Mouse (Mus musculus): ENCODE results near the gene Ddr2. TPM values are rescaled to one million over a fixed set of nuclear protein-coding genes. Genes with fewer than 3 reads are reported as not detected.

The Ddr2 gene
- polyA plus RNA-seq, 1 experiment = not detected

DNA sequence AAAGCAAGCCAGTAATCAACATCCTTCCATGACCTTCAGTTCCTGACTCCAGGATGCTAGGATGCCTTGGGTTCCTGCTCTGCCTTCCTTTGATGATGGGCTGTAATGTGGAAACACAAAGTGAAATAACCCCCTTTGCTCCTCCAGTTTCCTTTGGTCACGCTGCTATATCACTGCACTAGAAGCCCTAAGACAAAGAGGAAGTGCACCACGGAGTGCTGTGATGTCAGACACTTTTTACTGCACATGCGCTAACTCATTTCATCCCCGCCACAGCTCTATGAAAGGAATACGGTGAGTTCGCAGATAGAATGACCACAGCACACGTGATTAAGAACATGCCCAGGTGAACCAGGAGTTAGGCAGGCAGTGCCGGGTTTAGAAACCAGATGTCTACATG lies 36.8 kb downstream of the Ddr2 start:
- no peak for TF ChIP-seq POLR2A (IDR thresholded peaks at IDR 0.05; ENCODE audit: insufficient read depth, low read depth, low read length)
- no peak for TF ChIP-seq CTCF (IDR thresholded peaks at IDR 0.05; ENCODE audit: insufficient read depth, low read depth, low read length)
- H3K27ac ChIP-seq (ENCODE audit: insufficient read depth, low read depth, low read length) = no peak overlapping the region
- no peak overlapping the region for H3K4me3 ChIP-seq (ENCODE audit: insufficient read depth, low read depth, low read length)
- no peaks in the 10 kb centered on the region for H3K4me1 ChIP-seq (ENCODE audit: control insufficient read depth, insufficient read depth, low read length)
- 86% methylated on average over 8 of the region's 8 CpGs for WGBS

DNA sequence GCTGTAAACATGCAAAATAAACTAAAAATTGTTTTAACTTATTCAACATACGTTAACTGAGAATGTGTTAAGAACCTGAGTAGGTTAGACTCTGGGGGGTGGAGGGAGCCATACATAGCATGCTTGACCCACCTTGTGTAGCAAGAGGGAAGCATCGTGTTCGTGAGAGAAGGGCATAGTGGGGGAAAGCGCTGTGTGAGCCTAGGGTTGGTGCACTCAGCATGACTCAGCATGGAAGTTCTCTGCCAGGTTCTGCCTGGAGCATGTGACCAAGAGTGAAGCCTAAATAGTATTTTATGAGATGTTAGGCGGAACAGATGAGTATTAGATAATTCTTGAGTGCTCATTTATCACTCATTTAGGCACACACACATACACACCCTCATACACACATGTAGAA lies 41.4 kb downstream of the Ddr2 start:
- WGBS = 66% methylated on average over 5 of the region's 5 CpGs
- H3K4me1 ChIP-seq (ENCODE audit: control insufficient read depth, insufficient read depth, low read length) = peaks cover 2% of the 10 kb centered on the region; the same call in 1 of the 2 replicates
- TF ChIP-seq POLR2A (IDR thresholded peaks at IDR 0.05; ENCODE audit: insufficient read depth, low read depth, low read length) (no peak), CTCF (IDR thresholded peaks at IDR 0.05; ENCODE audit: insufficient read depth, low read depth, low read length) (no peak)
- H3K27ac ChIP-seq (ENCODE audit: insufficient read depth, low read depth, low read length) = no peak overlapping the region
- H3K4me3 ChIP-seq (ENCODE audit: insufficient read depth, low read depth, low read length) = no peak overlapping the region

- no peak for TF ChIP-seq CTCF (IDR thresholded peaks at IDR 0.05; ENCODE audit: insufficient read depth, low read depth, low read length)
- no peak for TF ChIP-seq POLR2A (IDR thresholded peaks at IDR 0.05; ENCODE audit: insufficient read depth, low read depth, low read length)
- H3K4me3 ChIP-seq (ENCODE audit: insufficient read depth, low read depth, low read length) = no peak overlapping the region
- H3K4me1 ChIP-seq (ENCODE audit: control insufficient read depth, insufficient read depth, low read length) = peaks cover 4% of the 10 kb centered on the region; the same call in 1 of the 2 replicates
- WGBS = 41% methylated on average over 2 of the region's 2 CpGs
- no peak overlapping the region for H3K27ac ChIP-seq (ENCODE audit: insufficient read depth, low read depth, low read length)
Observed at GRCm38 (mm10) chr1:170065931-170066330, 44.6 kb downstream of the Ddr2 start.

- no peak overlapping the region for H3K4me3 ChIP-seq (ENCODE audit: insufficient read depth, low read depth, low read length)
- no peak overlapping the region for H3K27ac ChIP-seq (ENCODE audit: insufficient read depth, low read depth, low read length)
- 91% methylated on average over 8 of the region's 8 CpGs for WGBS
- TF ChIP-seq CTCF (IDR thresholded peaks at IDR 0.05; ENCODE audit: insufficient read depth, low read depth, low read length) (no peak), POLR2A (IDR thresholded peaks at IDR 0.05; ENCODE audit: insufficient read depth, low read depth, low read length) (no peak)
- H3K4me1 ChIP-seq (ENCODE audit: control insufficient read depth, insufficient read depth, low read length) = peaks cover 4% of the 10 kb centered on the region; the same call in 1 of the 2 replicates
Observed at GRCm38 (mm10) chr1:170065009-170065408, 45.6 kb downstream of the Ddr2 start.

- no peak overlapping the region for H3K4me3 ChIP-seq (ENCODE audit: insufficient read depth, low read depth, low read length)
- no peak overlapping the region for H3K27ac ChIP-seq (ENCODE audit: insufficient read depth, low read depth, low read length)
- H3K4me1 ChIP-seq (ENCODE audit: control insufficient read depth, insufficient read depth, low read length) = peaks cover 4% of the 10 kb centered on the region; the same call in 1 of the 2 replicates
- WGBS = 74% methylated on average over 9 of the region's 9 CpGs
- TF ChIP-seq CTCF (IDR thresholded peaks at IDR 0.05; ENCODE audit: insufficient read depth, low read depth, low read length) (no peak), POLR2A (IDR thresholded peaks at IDR 0.05; ENCODE audit: insufficient read depth, low read depth, low read length) (no peak)
Observed at GRCm38 (mm10) chr1:170064083-170064494, 46.5 kb downstream of the Ddr2 start.

DNA sequence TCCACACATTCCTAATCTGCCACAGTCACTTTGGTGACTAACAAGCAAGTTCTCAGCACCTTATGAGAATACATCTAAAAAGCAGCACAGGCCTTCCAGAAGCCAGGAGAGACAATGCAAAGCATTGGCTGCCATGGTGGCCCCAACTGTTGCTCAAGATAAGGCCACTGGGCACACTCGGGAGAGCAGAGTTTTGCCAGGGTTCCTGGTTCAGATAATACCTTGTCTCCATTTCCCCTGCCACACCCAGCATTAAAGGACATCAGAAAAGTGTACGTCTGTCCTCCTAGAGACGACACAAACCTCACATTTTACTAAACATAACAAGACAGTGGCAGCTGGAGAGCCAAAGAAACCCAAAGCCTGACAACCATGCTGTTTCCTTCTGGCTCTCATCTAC lies 50.3 kb downstream of the Ddr2 start:
- Histone ChIP-seq H3K27ac (ENCODE audit: insufficient read depth, low read depth, low read length) (no peak overlapping the region), H3K4me3 (ENCODE audit: insufficient read depth, low read depth, low read length) (no peak overlapping the region), H3K4me1 (ENCODE audit: control insufficient read depth, insufficient read depth, low read length) (peaks cover 4% of the 10 kb centered on the region; the same call in 1 of the 2 replicates)
- 85% methylated on average over 3 of the region's 3 CpGs for WGBS
- TF ChIP-seq CTCF (IDR thresholded peaks at IDR 0.05; ENCODE audit: insufficient read depth, low read depth, low read length) = no peak
- TF ChIP-seq POLR2A (IDR thresholded peaks at IDR 0.05; ENCODE audit: insufficient read depth, low read depth, low read length) = no peak

- Histone ChIP-seq H3K4me1 (ENCODE audit: control insufficient read depth, insufficient read depth, low read length) (peaks cover 3% of the 10 kb centered on the region; the same call in 1 of the 2 replicates), H3K4me3 (ENCODE audit: insufficient read depth, low read depth, low read length) (no peak overlapping the region), H3K27ac (ENCODE audit: insufficient read depth, low read depth, low read length) (no peak overlapping the region)
- WGBS = 65% methylated on average over 9 of the region's 9 CpGs
- TF ChIP-seq POLR2A (IDR thresholded peaks at IDR 0.05; ENCODE audit: insufficient read depth, low read depth, low read length) (no peak), CTCF (IDR thresholded peaks at IDR 0.05; ENCODE audit: insufficient read depth, low read depth, low read length) (no peak)
Observed at GRCm38 (mm10) chr1:170059347-170059746, 51.2 kb downstream of the Ddr2 start.

DNA sequence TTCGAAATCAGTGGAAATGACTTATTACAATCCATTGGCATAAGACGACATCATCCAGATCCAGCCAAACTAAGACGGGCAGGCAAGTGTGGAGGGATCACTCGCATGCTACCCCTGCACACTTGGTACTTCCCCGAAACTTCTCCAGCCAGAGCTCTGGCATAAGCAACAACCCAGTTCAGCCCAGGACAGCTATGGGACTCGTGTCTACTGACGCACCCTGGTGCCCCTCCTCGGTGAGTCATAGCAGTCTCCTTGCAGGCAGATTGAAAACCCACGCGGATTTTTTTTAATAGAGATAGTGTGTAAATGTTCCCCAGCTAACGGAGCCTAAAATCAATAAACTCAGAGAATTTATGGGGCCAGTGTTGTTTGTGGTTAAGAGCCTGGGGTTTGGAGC lies 52.5 kb downstream of the Ddr2 start:
- TF ChIP-seq CTCF (IDR thresholded peaks at IDR 0.05; ENCODE audit: insufficient read depth, low read depth, low read length) = no peak
- TF ChIP-seq POLR2A (IDR thresholded peaks at IDR 0.05; ENCODE audit: insufficient read depth, low read depth, low read length) = no peak

DNA sequence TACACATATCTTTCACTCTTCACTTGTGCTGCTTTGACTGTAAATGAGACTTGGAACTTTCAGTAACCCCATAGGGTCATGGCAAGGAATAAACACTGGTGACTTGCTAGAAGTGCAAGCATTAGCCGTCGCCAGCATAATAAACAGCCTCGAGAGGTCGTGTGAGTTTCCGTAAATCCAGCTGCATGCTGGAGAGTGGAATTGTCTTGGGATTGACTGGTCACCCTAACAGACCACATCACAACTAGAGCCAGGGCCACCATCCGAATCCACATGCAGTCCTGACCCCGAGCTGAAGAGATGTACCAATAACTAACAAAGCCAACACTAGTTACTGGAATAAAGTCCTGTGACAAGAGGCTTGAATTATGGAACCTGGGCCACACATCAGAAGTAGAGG lies 53.0 kb downstream of the Ddr2 start:
- Histone ChIP-seq H3K4me1 (ENCODE audit: control insufficient read depth, insufficient read depth, low read length) (no peaks in the 10 kb centered on the region), H3K27ac (ENCODE audit: insufficient read depth, low read depth, low read length) (no peak overlapping the region), H3K4me3 (ENCODE audit: insufficient read depth, low read depth, low read length) (no peak overlapping the region)
- TF ChIP-seq POLR2A (IDR thresholded peaks at IDR 0.05; ENCODE audit: insufficient read depth, low read depth, low read length) (no peak), CTCF (IDR thresholded peaks at IDR 0.05; ENCODE audit: insufficient read depth, low read depth, low read length) (no peak)
- 88% methylated on average over 7 of the region's 7 CpGs for WGBS

More for the DNA sequence above, 52.5 kb downstream of the Ddr2 start:
- H3K27ac ChIP-seq (ENCODE audit: insufficient read depth, low read depth, low read length) = no peak overlapping the region
- WGBS = 80% methylated on average over 11 of the region's 11 CpGs
- no peaks in the 10 kb centered on the region for H3K4me1 ChIP-seq (ENCODE audit: control insufficient read depth, insufficient read depth, low read length)
- H3K4me3 ChIP-seq (ENCODE audit: insufficient read depth, low read depth, low read length) = no peak overlapping the region

DNA sequence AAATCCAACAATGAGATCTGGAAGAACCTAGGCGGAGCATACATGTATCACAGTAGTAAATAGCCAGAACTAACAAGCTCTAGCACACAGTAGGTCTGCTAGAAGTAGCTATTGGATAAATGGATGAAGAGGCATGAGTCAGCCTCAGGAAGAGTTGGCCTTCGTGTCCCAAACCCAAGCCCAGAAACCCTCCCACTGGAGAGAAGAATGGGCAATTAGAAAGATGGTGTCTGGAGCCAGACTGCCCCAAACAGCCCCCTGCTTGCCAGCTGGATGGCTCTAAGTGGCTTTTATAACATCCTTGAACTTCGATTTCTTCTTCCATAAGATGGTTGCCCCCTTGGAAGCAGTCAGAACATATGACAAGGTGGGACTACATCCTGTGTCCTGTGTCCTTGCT lies 53.6 kb downstream of the Ddr2 start:
- H3K4me1 ChIP-seq (ENCODE audit: control insufficient read depth, insufficient read depth, low read length) = no peaks in the 10 kb centered on the region
- H3K27ac ChIP-seq (ENCODE audit: insufficient read depth, low read depth, low read length) = no peak overlapping the region
- TF ChIP-seq CTCF (IDR thresholded peaks at IDR 0.05; ENCODE audit: insufficient read depth, low read depth, low read length) (no peak), POLR2A (IDR thresholded peaks at IDR 0.05; ENCODE audit: insufficient read depth, low read depth, low read length) (no peak)
- 67% methylated on average over 3 of the region's 3 CpGs for WGBS
- no peak overlapping the region for H3K4me3 ChIP-seq (ENCODE audit: insufficient read depth, low read depth, low read length)
